Mouse (Mus musculus) ES-E14 (cell line): ENCODE measurements around the gene Rexo5.

Experiments
- CHD2 ChIP-seq: IDR thresholded peaks from 2 replicates; pipeline ENCODE4 v1.6.1; 2014; ENCODE audit warnings: mild to moderate bottlenecking, low read depth, low read length, inconsistent platforms
- HCFC1 ChIP-seq: IDR thresholded peaks from 2 replicates; pipeline ENCODE4 v1.6.1; 2012; ENCODE audit warnings: low read length, inconsistent platforms, borderline replicate concordance; ENCODE audit not compliant: insufficient read depth
- MAFK ChIP-seq: IDR thresholded peaks from 2 replicates; pipeline ENCODE4 v1.6.1; 2014; ENCODE audit warnings: mild to moderate bottlenecking, low read depth, low read length, inconsistent platforms; ENCODE audit not compliant: insufficient read depth
- ZC3H11A ChIP-seq: IDR thresholded peaks from 2 replicates; pipeline ENCODE4 v1.6.1; 2012; ENCODE audit warnings: low read depth, mild to moderate bottlenecking, inconsistent platforms, low read length, borderline replicate concordance

- TF ChIP-seq CHD2 (no peak), MAFK (no peak), ZC3H11A (no peak), HCFC1 (no peak)
Observed at GRCm38 (mm10) chr7:119835371-119835770, 41.6 kb downstream of the Rexo5 start.
